20 mouse cellular contexts compared by ENCODE assay signal in the genomic region with DNA sequence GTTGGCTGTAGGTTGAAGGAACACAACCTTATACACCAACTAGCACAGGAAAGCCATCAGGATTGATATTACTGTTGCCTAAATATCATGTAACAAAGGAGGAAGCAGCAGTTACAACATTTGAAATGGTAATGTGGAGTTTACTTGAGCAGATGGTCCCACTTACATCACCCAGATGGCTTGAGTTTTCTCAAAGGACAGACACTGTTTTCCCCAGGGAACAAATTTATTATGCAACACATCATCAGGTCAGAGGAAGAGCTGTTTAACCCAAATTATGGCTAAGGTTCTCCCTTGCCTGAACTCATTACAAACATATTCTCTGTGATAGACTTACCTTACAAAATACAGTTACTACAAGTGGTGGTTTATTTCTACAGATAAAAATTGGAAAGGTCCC.
DNase-seq lines count a peak whose midpoint lies in the region; ATAC-seq lines count a peak whose summit lies in the region.
"Had no signal": no experiment of that assay in that cellular context is flagged by ENCODE, and none has a peak within 500 bp of the region (broad histone marks: within the 10 kb centered on the region; RNA-seq: fewer than 3 reads in every experiment).

No protein-coding gene starts in this region.

- no peaks in the 10 kb centered on the region for H3K36me3 ChIP-seq in embryonic facial prominence, embryonic 11.5 days (replicated peaks; ENCODE audit: control insufficient read depth, insufficient read depth, low read depth, low read length)
- no peaks in the 10 kb centered on the region for H3K36me3 ChIP-seq in embryonic facial prominence, embryonic 10.5 days (replicated peaks)
- H3K36me3 ChIP-seq: embryonic facial prominence, embryonic 13.5 days; intestine, embryonic 15.5 days; limb, embryonic 12.5 days; midbrain, embryonic 13.5 days; neural tube, embryonic 12.5 days had no signal

- DNase-seq in embryonic facial prominence, embryonic 11.5 days (ENCODE audit: low spot score), result peak; percentile 51
- no peak for DNase-seq in embryonic facial prominence, embryonic 10.5 days (ENCODE audit: low spot score)
- peak; percentile 3 to 9 for DNase-seq in left cerebral cortex, postnatal 14 days (ENCODE audit: low spot score in 2 of 2)
- no peak for DNase-seq in left cerebral cortex, postnatal 10 days (ENCODE audit: extremely low spot score in 1 of 2, low spot score in 2 of 2)
- DNase-seq in cerebellum, adult 9-11 months, result peak; percentile 23
- peak; percentile 38 for DNase-seq in layer of hippocampus, adult 9-11 months
- DNase-seq in thymus, postnatal 10 days (ENCODE audit: low spot score in 2 of 2), result no peak
- no peak for DNase-seq in kidney, postnatal 10 days
- DNase-seq: adrenal gland, adult 2 months; B cell, adult 2 months; gastrocnemius, postnatal 36 days; heart, postnatal 4 days; lung, postnatal 36 days had no signal

- H3K4me2 ChIP-seq in embryonic facial prominence, embryonic 11.5 days (ENCODE audit: low read depth, low read length), result no peak overlapping the region
- H3K4me2 ChIP-seq: embryonic facial prominence, embryonic 13.5 days; heart, embryonic 11.5 days; intestine, embryonic 15.5 days; limb, embryonic 12.5 days; midbrain, embryonic 13.5 days; neural tube, embryonic 12.5 days had no signal

- ATAC-seq in embryonic facial prominence, embryonic 11.5 days (replicated peaks; ENCODE audit: insufficient number of reproducible peaks, low FRiP score, low TSS enrichment, low read depth), result no peak
- ATAC-seq: intestine, embryonic 15.5 days; midbrain, embryonic 13.5 days had no signal

- no peaks in the 10 kb centered on the region for H3K27me3 ChIP-seq in embryonic facial prominence, embryonic 11.5 days (ENCODE audit: control insufficient read depth, insufficient read depth, low read length)
- no peaks in the 10 kb centered on the region for H3K27me3 ChIP-seq in embryonic facial prominence, embryonic 10.5 days (replicated peaks; ENCODE audit: low read depth, poor library complexity, severe bottlenecking)
- H3K27me3 ChIP-seq: embryonic facial prominence, embryonic 13.5 days; intestine, embryonic 15.5 days; limb, embryonic 12.5 days; midbrain, embryonic 13.5 days; neural tube, embryonic 12.5 days had no signal

- intact Hi-C loops in left cerebral cortex, postnatal 14 days (cut with DNase I), result no loop called here
- intact Hi-C loops in left cerebral cortex, postnatal 10 days (cut with DNase I), result no loop called here

- H3K4me1 ChIP-seq in embryonic facial prominence, embryonic 11.5 days (ENCODE audit: control insufficient read depth, insufficient read depth, low read length), result no peaks in the 10 kb centered on the region
- no peaks in the 10 kb centered on the region for H3K4me1 ChIP-seq in embryonic facial prominence, embryonic 10.5 days
- H3K4me1 ChIP-seq: intestine, embryonic 15.5 days; limb, embryonic 12.5 days; midbrain, embryonic 13.5 days; neural tube, embryonic 12.5 days had no signal

- no peak overlapping the region for H3K9ac ChIP-seq in embryonic facial prominence, embryonic 11.5 days (replicated peaks; ENCODE audit: low read length)
- H3K9ac ChIP-seq: embryonic facial prominence, embryonic 13.5 days; intestine, embryonic 15.5 days; limb, embryonic 12.5 days; midbrain, embryonic 13.5 days; neural tube, embryonic 12.5 days had no signal

- no peak overlapping the region for H3K4me3 ChIP-seq in embryonic facial prominence, embryonic 11.5 days (ENCODE audit: low read depth, low read length)
- H3K4me3 ChIP-seq in embryonic facial prominence, embryonic 10.5 days, result no peak overlapping the region
- H3K4me3 ChIP-seq: embryonic facial prominence, embryonic 13.5 days; intestine, embryonic 15.5 days; limb, embryonic 12.5 days; midbrain, embryonic 13.5 days; neural tube, embryonic 12.5 days had no signal

- no peaks in the 10 kb centered on the region for H3K9me3 ChIP-seq in embryonic facial prominence, embryonic 11.5 days (replicated peaks; ENCODE audit: control insufficient read depth, low read length)
- H3K9me3 ChIP-seq in embryonic facial prominence, embryonic 10.5 days, result no peaks in the 10 kb centered on the region
- H3K9me3 ChIP-seq: embryonic facial prominence, embryonic 13.5 days; intestine, embryonic 15.5 days; limb, embryonic 12.5 days; midbrain, embryonic 13.5 days; neural tube, embryonic 12.5 days had no signal

- no peak overlapping the region for H3K27ac ChIP-seq in embryonic facial prominence, embryonic 11.5 days (replicated peaks; ENCODE audit: low read depth, low read length)
- no peak overlapping the region for H3K27ac ChIP-seq in embryonic facial prominence, embryonic 10.5 days (replicated peaks)
- H3K27ac ChIP-seq: embryonic facial prominence, embryonic 13.5 days; intestine, embryonic 15.5 days; kidney, postnatal 0 days; limb, embryonic 12.5 days; midbrain, embryonic 13.5 days; neural tube, embryonic 12.5 days had no signal

Comparison
In these comparisons a context has a peak if more than half of its experiments do, and no peak if none do; other contexts are left out.
1. DNase-seq: peak in embryonic facial prominence, embryonic 11.5 days (single experiment), left cerebral cortex, postnatal 14 days (2 of 2), cerebellum, adult 9-11 months (single experiment) and layer of hippocampus, adult 9-11 months (single experiment); none in embryonic facial prominence, embryonic 10.5 days (single experiment), left cerebral cortex, postnatal 10 days (0 of 2), thymus, postnatal 10 days (0 of 2) and kidney, postnatal 10 days (single experiment).